Mouse (Mus musculus) kidney, embryonic 14.5 days (tissue): Measurements from ENCODE around the gene Ttc28. TPM values are rescaled to one million over a fixed set of nuclear protein-coding genes. Genes with fewer than 3 reads are reported as not detected.

Experiments
- ATAC-seq: fragments of 200-750 bp; cut with Nextera tagmentation; 2 replicates; pipeline ENCODE4 v1.8.0; 2017; ENCODE audit warnings: moderate number of reproducible peaks, mild to moderate bottlenecking, moderate TSS enrichment, moderate library complexity; ENCODE audit not compliant: low FRiP score, low TSS enrichment
- H3K27ac ChIP-seq: fragments of 300-500 bp; sonication (generic); 2 replicates; pipeline ENCODE4 v1.5.1; 2014; ENCODE audit warnings: low read depth, mild to moderate bottlenecking, low read length, moderate library complexity, mixed read lengths
- H3K27me3 ChIP-seq: fragments of 300-500 bp; sonication (generic); 2 replicates; pipeline ENCODE4 v1.6.1; 2014; ENCODE audit warnings: mild to moderate bottlenecking, low read length; ENCODE audit not compliant: control insufficient read depth, insufficient read depth
- H3K36me3 ChIP-seq: fragments of 300-500 bp; sonication (generic); 2 replicates; pipeline ENCODE4 v1.6.1; 2014; ENCODE audit warnings: low read length, mixed read lengths; ENCODE audit not compliant: control insufficient read depth, insufficient read depth
- H3K4me1 ChIP-seq: fragments of 300-500 bp; sonication (generic); 2 replicates; pipeline ENCODE4 v1.6.1; 2014; ENCODE audit warnings: low read length, mixed read lengths; ENCODE audit not compliant: control insufficient read depth, insufficient read depth
- H3K4me2 ChIP-seq: fragments of 300-500 bp; sonication (generic); replicated peaks from 2 replicates; pipeline ENCODE4 v1.6.1; 2014; ENCODE audit warnings: low read depth, mild to moderate bottlenecking, low read length
- H3K4me3 ChIP-seq: fragments of 300-500 bp; sonication (generic); 2 replicates; pipeline ENCODE4 v1.5.1; 2014; ENCODE audit warnings: mild to moderate bottlenecking, low read length
- H3K9ac ChIP-seq: fragments of 300-500 bp; sonication (generic); 2 replicates; pipeline ENCODE4 v1.6.1; 2014; ENCODE audit warnings: low read depth, mild to moderate bottlenecking, low read length, moderate library complexity
- H3K9me3 ChIP-seq: fragments of 300-500 bp; sonication (generic); 2 replicates; pipeline ENCODE4 v1.6.1; 2016; ENCODE audit warnings: low read length; ENCODE audit not compliant: control insufficient read depth
- WGBS: fragments of 180-500 bp; shearing (Covaris S2); extraction: QIAGEN DNeasy Blood & Tissue Kit; methylation state at CpG from one replicate; pipeline ENCODE4 v1.1.7; 2014; 5-methylcytosine and 5-hydroxymethylcytosine counted together
- polyA plus RNA-seq: library from polyadenylated mRNA; unstranded; fragments of >200 nt; fragmentation: Nextera tagmentation; extraction: Ambion mirVana; gene quantifications from 2 replicates; pipeline ENCODE4 v1.2.1, GENCODE M21; 2014

The Ttc28 gene
- polyA plus RNA-seq, 1 experiment from 2014 or later: 24.7 TPM

DNA sequence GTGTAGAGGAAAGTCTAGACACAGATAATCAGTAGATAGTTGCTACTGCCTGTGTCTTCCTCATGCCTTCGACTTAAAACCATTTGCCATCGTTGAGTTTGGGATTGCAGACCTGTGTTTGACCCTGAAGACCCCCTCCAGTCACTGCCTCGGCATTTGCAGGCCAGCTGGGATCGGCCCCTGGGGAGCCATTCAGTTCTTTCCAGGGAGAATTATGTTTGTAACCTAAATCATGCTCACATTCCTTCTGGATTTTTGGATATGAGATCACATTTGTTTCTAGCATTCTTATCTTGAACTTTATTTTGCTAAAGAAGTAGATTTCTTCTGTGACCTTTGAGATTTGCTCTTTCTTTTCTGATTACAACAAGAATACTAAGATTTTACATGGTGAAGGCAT, 80.5 kb downstream of the Ttc28 start:
- no peak overlapping the region for H3K4me2 ChIP-seq
- H3K27ac ChIP-seq: no peak overlapping the region
- no peak overlapping the region for H3K9ac ChIP-seq
- H3K4me1 ChIP-seq: no peaks in the 10 kb centered on the region
- no peak overlapping the region for H3K4me3 ChIP-seq
- H3K36me3 ChIP-seq: no peaks in the 10 kb centered on the region
- no peaks in the 10 kb centered on the region for H3K27me3 ChIP-seq
- ATAC-seq: no peak
- WGBS: 28% methylated on average over 4 of the region's 4 CpGs
- no peaks in the 10 kb centered on the region for H3K9me3 ChIP-seq

DNA sequence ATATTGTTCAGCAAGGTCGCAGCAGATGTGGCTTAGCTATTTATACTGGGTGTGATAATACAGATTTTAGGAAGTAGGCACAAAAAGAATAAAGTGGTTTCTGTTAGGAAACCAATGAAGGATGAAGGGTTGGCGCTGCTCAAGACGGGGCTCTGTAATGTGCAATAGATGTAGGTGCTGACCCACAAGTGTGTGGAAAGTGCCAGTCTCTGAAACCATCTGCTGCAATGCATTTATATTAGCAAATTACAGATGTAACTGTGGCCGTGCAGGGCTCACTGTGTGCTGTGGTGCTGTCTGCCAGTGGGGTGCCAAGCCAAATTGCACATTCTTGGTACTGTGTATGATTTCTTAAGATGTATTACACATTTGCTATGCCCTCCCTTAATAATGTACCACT, 81.3 kb downstream of the Ttc28 start:
- no peaks in the 10 kb centered on the region for H3K9me3 ChIP-seq
- H3K4me1 ChIP-seq: no peaks in the 10 kb centered on the region
- WGBS: 89% methylated on average over 4 of the region's 4 CpGs
- no peak overlapping the region for H3K27ac ChIP-seq
- no peaks in the 10 kb centered on the region for H3K27me3 ChIP-seq
- H3K36me3 ChIP-seq: no peaks in the 10 kb centered on the region
- ATAC-seq: no peak
- H3K9ac ChIP-seq: no peak overlapping the region
- no peak overlapping the region for H3K4me2 ChIP-seq
- H3K4me3 ChIP-seq: no peak overlapping the region

DNA sequence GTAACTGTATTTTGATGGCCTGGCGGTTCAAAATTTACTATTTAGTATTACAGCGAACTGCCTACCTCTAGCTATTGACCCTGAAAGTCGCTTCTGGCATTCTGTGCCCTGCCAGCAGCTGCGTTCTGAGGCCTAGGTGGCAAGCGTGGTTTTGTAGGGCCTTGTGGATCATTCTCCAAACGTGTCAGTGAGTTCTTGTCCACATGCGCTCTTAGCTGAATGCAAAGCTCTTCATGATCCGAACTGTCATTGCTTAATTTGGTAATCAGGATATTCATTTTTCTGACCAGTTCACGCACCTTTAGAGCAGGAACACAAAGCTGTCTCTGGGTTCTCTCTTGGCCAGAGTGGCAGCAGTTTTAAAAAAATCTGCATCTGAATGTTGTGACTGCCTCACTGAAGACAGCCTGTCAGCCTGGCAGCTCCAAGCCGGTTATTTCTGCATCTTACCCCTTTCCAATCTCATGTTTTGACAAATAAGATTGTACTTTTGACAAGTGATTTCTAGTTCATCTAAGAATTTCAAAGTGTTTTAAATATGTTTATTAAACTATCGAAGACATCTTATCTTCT, 88.0 kb downstream of the Ttc28 start:
- H3K27me3 ChIP-seq: no peaks in the 10 kb centered on the region
- H3K9ac ChIP-seq: no peak overlapping the region
- no peak overlapping the region for H3K4me3 ChIP-seq
- ATAC-seq: no peak
- WGBS: 79% methylated on average over 11 of the region's 11 CpGs
- no peaks in the 10 kb centered on the region for H3K36me3 ChIP-seq
- H3K4me2 ChIP-seq: no peak overlapping the region
- no peak overlapping the region for H3K27ac ChIP-seq
- H3K9me3 ChIP-seq: no peaks in the 10 kb centered on the region
- H3K4me1 ChIP-seq: no peaks in the 10 kb centered on the region

DNA sequence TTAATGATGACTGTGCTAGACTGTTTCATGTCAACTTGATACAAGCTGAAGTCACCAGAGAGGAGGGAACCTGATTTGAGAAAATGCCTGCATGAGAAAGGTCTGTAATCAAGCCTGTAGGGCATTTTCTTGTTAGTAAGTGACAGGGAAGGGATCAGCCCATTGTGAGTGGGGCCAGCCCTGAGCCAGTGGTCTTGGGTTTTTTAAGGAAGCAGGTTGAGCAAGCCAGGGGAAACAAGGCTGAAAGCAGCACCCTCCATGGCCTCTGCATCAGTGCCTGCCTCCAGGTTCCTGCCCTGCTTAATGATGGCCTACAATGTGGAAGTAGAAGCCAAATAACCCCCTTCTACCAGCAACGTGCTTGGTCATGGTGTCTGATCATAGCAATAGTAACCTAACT, 89.0 kb downstream of the Ttc28 start:
- H3K9me3 ChIP-seq: no peaks in the 10 kb centered on the region
- WGBS: 53% methylated on average over 1 of the region's 1 CpGs
- no peak overlapping the region for H3K9ac ChIP-seq
- H3K36me3 ChIP-seq: no peaks in the 10 kb centered on the region
- no peak overlapping the region for H3K4me2 ChIP-seq
- H3K4me3 ChIP-seq: no peak overlapping the region
- H3K27me3 ChIP-seq: no peaks in the 10 kb centered on the region
- no peak for ATAC-seq
- no peaks in the 10 kb centered on the region for H3K4me1 ChIP-seq
- H3K27ac ChIP-seq: no peak overlapping the region

DNA sequence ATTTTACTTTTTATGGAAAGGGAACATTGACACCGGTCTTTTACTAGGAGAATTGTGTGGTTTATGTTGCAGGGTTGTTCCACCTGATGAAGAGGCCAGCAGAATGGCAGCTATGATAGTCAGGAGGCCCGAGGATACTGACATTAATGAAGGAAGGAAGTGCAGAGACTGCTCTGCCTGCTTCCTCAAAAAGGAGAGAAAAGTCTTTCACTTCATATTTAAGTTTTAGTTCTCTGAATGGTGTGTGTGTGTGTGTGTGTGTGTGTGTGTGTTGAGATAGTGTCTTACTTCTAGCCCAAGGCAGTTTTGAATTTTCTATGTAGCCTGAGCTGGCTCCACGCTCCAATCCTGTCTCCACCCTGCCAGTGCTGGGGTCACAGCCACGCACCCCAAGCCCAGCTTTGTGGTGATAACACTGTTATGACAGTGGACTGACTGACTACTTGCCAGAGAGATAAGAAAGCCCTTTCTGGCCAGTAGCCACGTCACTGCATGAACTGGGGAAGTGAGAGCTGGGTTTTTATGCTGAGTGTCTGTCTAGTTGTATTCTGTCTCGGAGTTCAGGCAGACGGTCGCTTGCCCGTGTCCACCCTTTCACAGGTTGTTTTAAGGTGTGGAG, 90.7 kb downstream of the Ttc28 start:
- H3K4me3 ChIP-seq: no peak overlapping the region
- no peaks in the 10 kb centered on the region for H3K36me3 ChIP-seq
- no peaks in the 10 kb centered on the region for H3K27me3 ChIP-seq
- no peaks in the 10 kb centered on the region for H3K4me1 ChIP-seq
- no peak overlapping the region for H3K9ac ChIP-seq
- no peaks in the 10 kb centered on the region for H3K9me3 ChIP-seq
- ATAC-seq: no peak
- 77% methylated on average over 9 of the region's 9 CpGs for WGBS
- H3K4me2 ChIP-seq: no peak overlapping the region
- H3K27ac ChIP-seq: no peak overlapping the region

DNA sequence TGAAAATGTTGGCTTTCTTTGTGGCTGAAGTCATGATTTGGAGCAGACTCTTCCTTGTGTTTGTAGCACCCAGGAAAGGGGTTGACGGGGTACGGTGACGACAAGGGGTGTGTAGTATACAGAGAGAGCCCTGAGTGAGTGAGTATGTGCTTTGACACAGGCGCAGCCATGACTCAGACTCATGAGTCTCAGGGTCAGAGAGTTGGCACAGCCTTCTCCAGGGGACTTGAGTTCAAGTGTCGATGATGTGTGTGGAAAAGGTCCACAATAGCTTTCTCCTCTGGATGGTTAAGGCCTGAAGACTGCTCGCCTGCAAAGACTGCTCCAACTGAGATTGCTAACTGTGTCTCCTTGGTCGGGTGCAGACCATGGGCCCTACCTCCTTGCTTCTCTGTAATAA, 97.1 kb downstream of the Ttc28 start:
- Histone ChIP-seq H3K4me1 (peaks cover 8% of the 10 kb centered on the region), H3K4me3 (no peak overlapping the region), H3K9ac (no peak overlapping the region), H3K27me3 (no peaks in the 10 kb centered on the region), H3K36me3 (no peaks in the 10 kb centered on the region), H3K27ac (no peak overlapping the region), H3K4me2 (no peak overlapping the region), H3K9me3 (no peaks in the 10 kb centered on the region)
- no peak for ATAC-seq
- 87% methylated on average over 7 of the region's 7 CpGs for WGBS

DNA sequence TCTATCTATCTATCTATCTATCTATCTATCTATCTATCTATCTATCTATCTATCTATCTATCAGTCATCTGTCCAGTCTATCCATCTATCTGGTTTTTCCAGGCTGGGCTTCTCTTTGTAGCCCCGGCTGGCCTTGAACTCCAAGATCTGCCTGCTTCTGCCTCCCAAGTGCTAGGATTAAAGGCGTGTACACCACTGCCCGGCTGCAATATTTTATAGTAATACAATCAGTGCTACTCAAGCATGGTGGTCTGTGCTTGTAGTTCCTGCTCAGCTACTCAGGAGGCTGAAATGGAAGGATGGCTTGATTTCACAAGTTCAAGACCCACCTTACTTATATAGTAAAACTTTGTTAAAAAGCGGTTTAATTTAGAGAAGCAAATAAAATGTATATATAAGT, 98.2 kb downstream of the Ttc28 start:
- no peak for ATAC-seq
- H3K4me3 ChIP-seq: no peak overlapping the region
- 78% methylated on average over 4 of the region's 4 CpGs for WGBS

DNA sequence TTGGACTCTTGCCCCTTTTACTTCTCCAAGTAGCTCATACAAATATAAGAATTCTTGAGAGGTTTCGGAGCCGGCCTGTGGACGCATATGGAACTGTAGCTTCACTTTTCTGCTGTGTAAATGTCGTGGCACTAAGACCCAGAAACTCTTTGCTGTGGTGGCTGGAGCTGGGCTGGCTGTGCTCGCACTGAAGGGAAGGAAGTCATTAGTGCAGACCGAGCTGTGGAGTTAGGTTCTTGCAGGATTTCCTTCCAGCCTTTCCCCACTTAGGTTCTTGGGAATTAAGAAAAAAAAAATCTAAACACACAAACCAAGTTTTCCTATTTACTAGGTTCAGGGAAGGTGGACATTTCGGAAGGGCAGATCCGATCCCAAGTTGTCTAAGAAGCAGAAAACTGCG, 98.9 kb downstream of the Ttc28 start:
- peak overlapping the region; percentile 81 for H3K4me3 ChIP-seq
- H3K4me1 ChIP-seq: peaks cover 8% of the 10 kb centered on the region
- H3K27ac ChIP-seq: peak overlapping the region; percentile 79
- H3K4me2 ChIP-seq: peak overlapping the region; percentile 92
- H3K27me3 ChIP-seq: no peaks in the 10 kb centered on the region
- H3K9me3 ChIP-seq: no peaks in the 10 kb centered on the region
- peak; percentile 84 for ATAC-seq
- 1% methylated on average over 9 of the region's 9 CpGs for WGBS
- peak overlapping the region; percentile 90 for H3K9ac ChIP-seq
- no peaks in the 10 kb centered on the region for H3K36me3 ChIP-seq

More for the DNA sequence above, 98.2 kb downstream of the Ttc28 start:
- Histone ChIP-seq H3K36me3 (no peaks in the 10 kb centered on the region), H3K4me1 (peaks cover 8% of the 10 kb centered on the region), H3K27me3 (no peaks in the 10 kb centered on the region), H3K9ac (no peak overlapping the region), H3K4me2 (no peak overlapping the region), H3K27ac (no peak overlapping the region), H3K9me3 (no peaks in the 10 kb centered on the region)

DNA sequence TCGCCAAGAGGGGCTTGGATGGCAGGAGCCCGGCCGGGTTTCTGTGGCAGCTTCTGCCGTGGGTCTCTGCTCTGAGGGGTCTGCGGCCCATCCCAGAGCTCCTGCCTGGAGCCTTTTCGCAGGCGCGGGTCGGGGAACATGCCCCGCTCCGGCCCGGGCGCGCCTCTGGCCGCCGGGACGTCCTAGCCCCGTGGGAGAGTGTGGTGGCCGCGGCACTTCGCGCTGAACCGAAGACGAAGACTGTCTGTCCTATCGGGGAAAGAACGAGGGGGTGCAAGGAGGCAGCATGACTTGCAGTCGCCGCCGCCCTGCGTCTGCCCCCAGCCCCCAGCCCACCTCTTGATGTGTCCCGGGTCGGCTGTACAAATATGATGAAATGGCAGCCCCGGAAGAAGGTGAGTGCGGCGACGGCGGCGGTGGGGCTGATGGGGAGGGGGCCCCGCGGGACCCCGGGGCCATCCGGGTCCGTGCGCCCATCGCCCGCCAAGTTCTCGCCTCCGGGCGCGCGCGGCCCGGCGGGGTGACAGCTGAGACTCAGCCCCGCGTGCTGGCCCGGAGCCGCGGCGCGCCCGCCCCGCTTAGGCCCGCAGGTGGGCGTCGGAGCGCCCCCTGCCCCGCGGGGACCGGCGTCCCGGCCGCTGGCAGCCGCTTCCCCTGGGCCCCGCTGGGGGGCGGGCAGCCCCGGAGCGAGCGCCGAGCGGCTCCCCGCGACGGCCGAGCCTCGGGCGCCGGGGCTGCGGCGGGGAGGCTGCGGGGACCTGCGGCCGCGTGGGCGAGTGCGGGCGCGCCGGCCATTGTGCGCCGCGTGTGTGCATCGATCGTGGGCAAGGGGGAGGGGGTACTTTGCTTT, 99.6 kb downstream of the Ttc28 start:
- Histone ChIP-seq H3K9me3 (no peaks in the 10 kb centered on the region), H3K4me2 (peak overlapping the region; percentile 92), H3K9ac (peak overlapping the region; percentile 90), H3K27me3 (no peaks in the 10 kb centered on the region), H3K4me1 (peaks cover 11% of the 10 kb centered on the region), H3K4me3 (peak overlapping the region; percentile 81), H3K36me3 (no peaks in the 10 kb centered on the region), H3K27ac (peak overlapping the region; percentile 79)
- under 1% methylated on average over 79 of the region's 104 CpGs for WGBS
- peak; percentile 47 for ATAC-seq
